Mouse (Mus musculus): ENCODE measurements around the gene Gm28047.

Gene Gm28047

DNA sequence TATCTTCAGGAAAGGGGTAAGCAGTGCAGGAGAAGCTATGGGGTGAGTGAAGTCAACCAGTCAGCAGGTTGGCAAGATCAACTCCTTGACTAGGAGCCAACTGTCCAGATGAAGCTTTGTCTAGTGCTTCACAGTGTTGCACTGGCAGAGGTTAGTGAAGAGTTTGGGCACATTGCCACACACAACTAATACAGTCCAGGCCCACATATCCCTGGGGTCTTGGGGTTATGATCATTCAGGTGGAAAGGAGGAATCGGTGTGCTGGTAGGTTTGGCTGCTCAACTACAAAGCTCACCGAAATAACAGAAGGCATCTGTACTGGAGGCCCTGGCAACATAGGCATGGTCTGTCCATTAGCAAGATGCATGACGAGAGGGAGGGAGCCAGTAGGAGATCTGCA, 77.4 kb downstream of the Gm28047 start:
- no peak for DNase-seq (ENCODE audit: low spot score)

DNA sequence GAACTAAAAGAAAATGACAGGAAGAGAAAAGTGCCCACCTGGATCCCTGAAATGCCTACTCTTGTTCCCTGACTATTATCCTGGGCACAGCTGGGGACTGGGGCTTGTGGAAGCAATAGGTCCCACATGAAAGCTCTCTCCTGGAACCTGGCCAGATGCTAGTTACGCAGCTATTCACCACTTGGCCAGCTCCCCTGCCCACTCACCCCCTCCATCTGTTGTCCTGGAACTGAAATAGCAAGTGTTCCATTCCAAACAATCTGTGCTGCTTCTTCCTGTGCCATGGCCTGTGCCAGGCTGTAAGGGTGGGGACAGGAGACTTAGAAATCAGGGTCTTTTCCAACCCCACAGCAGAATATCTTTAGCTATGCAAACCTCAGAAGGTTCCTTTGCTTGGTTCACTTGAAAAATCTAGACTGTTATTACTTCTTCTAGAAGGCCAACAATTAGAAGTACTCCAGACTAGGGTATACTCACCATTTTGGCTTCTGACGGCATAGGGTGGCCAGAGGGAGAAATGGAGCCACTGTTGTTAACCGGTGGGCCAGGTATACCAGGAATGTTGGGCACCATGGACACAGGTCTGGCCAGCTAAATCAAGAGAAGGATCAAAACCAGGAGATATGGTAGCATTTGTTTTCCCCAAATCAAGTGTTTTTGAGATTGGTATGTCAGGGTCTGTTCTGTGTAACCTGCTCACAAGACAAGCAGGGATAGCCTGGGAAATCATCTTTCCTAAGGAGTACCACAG, 78.0 kb downstream of the Gm28047 start:
- DNase-seq (ENCODE audit: low spot score) = no peak

DNA sequence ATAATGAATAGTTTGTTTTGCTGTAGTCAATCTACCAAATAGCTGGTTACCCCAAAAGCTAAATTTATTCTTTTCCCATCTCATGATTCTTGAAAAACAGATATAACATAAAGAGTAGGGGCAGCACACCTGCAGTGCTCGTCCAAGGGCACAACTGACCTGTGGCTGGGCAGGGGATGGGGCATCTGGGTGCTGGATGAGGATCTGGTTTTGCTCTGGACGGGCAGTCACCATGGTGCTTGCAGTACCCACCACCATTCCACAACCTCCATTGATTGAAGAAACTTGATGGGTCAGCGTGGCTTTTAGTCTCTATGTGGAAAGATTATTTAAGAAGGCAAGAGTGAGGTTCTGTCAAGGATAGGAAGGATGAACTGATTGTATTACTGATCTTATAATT, 78.6 kb downstream of the Gm28047 start:
- no peak for DNase-seq (ENCODE audit: low spot score)

DNA sequence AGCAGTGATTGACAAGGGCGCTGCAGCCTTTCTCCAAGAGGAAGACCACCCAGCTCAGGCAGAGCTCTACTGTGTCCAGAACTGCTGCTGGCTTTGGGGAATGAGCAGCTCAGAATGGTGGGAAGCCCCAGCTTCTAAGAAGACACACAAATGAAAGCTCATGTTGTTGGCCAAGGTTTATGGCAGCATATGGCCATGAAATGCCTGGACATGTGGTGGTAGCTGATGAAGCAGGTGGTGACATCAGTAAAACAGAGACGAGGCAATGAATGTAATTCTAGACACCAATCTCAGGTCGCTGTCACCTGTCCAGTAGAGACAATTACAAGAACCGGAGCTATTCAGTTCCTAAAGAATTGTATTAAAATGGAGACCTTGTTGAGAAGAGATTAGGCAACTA, 80.1 kb downstream of the Gm28047 start:
- DNase-seq (ENCODE audit: low spot score) = no peak

DNA sequence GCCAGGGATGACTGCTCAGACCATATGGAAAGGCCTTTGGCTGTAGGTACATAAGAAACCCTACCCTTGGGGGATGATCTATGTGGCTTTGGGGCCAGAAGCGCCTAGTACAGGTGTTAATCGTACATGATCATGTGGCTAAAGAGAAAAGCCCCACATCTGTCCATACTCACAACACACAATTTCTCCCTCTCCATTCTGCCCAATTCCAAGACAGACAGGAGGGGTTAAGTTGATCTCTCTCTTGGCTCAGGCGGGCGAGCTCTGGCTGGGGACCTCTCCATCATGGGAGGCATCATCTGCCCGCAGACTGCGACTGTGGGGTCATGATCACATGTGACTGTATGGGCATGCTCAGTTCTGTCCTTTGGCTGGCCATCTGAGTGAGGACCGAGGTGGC, 90.9 kb downstream of the Gm28047 start:
- no peak for DNase-seq (ENCODE audit: low spot score)

DNA sequence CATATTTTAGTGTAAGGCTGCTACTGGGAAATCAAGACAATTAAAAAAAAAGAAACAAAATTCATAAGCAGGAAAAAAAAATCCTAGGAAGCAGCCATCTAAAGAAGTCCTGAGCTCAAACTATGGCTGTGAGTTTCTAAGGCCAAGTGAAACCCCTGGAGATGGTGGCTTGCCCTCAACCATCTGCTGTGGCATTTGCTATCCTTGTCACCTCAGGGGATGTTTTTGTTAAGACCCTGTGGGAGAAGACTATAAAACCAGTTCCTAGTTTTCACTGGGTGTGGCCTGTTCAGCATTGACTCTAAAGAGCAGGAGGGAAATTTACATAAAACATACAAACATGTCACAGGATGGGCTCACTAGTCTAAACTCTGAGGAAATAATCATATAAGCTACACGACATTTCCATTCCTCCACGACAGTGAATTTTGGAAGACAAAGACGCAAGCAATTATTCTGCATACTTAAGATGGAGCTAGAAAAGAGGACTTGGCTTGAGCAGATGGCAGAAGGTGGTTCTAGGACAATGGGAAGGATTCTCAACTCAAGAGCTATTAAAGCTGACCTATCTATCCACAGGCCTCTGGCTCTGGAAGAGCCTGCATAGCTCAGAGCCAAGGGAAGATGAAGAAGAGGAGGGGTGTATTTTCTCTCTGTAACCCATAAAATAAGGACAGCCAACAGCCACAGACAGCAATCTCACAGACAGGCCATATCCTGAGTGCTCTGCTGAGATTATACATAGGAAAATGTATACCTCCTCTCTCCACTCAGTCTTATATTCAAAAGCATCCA, 92.6 kb downstream of the Gm28047 start:
- no peak for DNase-seq (ENCODE audit: low spot score)

DNA sequence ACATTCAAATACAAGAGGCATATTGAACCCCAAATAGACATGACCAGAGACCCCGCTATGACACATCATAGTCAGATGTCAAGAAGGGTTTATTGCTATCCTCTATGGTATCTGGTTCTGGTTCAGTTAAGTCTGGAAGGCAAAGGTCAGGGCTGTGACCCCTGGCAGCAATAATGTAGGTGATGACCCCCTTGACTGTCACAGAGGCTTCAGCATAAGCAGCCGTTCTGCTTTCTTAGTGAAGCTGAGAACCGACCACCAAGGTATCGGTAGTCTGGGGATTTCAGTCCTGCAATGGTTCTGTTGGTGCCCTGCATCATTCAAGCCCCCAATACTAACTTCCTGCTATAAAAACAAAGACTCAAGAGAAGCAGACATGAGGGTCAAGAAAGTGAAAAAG, 93.3 kb downstream of the Gm28047 start:
- DNase-seq (ENCODE audit: low spot score) = no peak

DNA sequence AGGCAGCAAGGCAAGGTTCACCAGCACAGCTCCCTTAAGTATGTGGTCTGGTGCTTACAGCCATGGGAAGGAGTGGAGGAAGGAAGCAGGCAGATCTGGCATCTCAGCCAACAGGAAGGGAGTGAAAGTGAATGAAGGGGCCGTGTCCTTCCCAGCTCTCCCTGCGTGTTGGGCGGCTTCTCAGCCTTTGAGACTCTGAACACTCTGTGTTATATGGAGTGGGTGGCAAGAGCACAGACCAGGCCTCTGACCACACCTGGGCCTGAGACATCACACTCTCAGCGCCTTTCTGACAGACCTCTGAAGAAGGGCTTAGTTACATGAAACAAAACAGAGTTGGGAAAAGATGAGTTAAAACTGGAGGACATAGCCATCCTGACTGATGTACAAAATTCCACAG, 94.3 kb downstream of the Gm28047 start:
- DNase-seq (ENCODE audit: low spot score) = no peak

DNA sequence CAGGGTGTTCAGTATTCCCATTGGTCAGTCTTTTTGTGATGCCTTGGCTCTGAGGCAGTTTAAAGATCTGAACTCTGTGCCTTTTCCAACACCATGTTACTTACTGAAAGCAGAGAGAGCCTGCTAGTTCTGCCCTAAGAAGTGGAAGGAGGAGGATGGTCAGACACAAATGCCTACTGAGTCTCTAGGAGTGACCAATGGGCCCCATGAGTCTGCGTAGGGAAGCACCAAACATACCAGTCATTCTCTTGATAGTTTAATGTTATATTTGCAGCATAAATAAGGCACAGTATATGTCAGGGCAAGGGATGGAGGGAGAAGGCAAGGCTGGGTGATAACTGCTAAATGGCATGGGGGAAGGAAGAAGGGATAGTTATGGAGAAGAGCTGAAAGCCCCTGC, 96.5 kb downstream of the Gm28047 start:
- no peak for DNase-seq (ENCODE audit: low spot score)

DNA sequence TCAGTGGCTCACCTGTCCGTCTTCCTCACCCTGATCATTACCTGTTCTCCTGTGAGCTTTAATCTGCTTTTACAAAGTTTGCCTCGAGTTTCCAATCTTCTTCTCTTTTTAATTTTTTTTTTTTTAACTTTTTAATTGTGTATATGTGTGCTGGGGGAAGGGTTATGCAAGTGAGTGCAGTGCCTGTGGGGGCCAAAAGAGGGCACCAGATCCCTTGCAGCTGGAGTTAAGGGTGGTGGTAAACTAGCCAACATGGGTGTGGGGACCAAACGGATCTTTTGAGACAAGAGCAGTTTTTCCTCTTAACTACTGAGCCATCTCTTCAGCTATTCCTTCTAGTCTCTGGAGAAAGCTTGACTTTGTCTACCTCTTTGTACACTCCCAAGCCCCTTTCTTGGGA, 96.9 kb downstream of the Gm28047 start:
- DNase-seq (ENCODE audit: low spot score) = no peak

DNA sequence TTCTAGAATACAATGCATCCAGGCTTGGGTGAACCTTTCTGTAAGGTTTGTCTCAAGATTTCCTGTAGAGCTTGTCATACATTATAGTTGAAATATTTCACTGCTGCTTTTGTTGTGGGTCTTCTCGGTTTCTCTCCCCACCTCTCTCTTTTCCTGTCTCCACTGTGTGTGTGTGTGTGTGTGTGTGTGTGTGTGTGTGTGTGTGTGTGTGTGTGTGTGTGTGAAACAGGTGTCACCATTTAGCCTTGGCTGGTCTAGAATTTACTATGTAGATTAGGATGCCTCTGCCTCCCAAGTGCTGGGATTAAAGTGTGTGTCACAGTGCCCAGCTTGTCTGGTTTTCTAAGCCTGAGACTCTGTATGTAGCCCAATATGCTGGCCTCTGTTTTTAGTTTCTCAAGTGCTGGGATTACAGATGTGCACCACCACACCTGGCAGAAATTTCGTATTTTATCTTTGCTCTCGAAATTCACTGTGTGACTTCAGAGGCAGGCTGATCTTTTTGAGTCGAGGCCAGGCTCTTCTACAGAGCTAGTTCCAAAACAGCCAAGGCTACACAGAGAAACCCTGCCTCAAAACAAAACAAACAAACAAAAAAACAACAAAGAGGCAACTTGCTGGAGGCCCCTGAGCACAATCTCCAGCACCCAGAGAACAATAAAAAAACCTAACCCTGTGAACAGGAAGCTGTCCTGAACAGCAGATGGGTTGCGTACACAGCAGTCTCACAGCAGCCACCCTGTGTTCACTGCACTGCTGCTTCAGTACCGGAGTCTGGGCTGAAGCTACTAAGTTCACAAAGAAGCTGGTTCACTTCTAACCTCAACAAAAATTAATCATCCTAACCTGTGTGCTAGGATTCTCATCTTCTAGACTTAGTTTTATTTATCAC, 98.5 kb downstream of the Gm28047 start:
- DNase-seq (ENCODE audit: low spot score) = no peak

DNA sequence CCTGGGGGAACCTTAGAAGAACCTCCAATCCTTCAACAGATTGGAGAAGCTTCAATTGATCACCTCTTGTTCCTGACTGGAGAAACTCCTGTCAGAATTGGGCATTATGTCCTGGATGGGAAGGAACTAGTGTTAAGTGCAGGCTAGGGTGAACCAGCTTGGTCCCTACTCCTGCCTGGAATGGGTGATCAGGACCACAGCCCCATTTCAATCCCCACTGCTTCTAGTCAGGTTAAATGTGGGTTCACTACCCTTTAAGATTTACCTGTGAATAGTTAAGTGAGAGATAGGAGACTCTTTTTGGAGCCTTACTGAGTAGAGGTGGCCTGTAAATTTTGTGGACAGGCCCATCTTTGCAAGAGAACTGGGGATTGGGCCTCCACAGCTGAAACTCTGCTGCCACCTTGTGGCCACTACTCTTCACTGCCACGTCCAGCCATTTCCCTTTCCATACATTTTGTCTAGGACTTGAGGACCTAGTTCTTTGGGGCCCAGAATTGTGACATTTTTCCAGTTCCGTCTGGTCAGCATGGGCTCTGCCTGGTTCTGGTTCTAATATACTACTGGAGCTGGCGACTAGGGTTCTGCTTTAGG, 99.9 kb downstream of the Gm28047 start, which contains the start of gene Npff:
Gene Npff (minus strand): TSS at position 51 of the 594 bp plus-strand sequence.
- DNase-seq (ENCODE audit: low spot score) = peak; percentile 71

DNA sequence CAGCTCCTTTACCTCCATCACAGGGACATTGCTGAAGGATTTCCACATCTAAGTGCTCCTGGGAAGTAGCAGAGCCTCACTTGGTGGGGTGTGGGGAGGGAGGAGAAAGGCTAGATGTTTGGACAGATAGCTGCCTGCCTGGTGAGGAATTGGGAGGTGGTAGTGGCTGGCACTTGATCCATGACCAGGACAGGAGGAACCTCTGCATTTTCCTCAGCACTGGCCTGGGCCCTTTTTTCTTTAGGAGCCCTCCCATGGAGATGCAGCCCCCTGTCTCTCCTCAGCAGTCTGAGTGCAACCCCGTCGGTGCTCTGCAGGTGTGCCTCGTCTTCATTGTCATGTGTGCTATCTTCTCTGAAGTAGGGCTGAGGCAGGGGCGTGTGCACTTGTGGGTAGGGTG, 103.4 kb downstream of the Gm28047 start:
- no peak for DNase-seq (ENCODE audit: low spot score)

DNA sequence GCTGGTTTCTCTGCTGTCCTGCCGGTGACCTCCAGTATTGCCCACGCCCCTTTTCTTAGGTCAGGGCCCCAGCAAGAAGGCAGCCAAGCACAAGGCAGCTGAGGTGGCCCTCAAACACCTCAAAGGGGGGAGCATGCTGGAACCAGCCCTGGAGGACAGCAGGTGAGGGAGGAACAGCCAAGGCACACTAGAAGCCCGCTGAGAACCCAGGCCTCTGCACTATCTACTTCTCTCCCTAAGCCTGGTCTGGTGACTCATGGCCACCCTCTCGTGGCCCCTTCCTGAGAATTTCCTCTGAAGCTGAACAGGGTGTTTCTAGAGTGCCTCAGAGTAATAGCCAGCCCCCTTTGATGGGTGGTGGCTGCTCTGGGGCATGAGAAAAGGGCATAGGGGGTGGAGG, 104.5 kb downstream of the Gm28047 start:
- no peak for DNase-seq (ENCODE audit: low spot score)

DNA sequence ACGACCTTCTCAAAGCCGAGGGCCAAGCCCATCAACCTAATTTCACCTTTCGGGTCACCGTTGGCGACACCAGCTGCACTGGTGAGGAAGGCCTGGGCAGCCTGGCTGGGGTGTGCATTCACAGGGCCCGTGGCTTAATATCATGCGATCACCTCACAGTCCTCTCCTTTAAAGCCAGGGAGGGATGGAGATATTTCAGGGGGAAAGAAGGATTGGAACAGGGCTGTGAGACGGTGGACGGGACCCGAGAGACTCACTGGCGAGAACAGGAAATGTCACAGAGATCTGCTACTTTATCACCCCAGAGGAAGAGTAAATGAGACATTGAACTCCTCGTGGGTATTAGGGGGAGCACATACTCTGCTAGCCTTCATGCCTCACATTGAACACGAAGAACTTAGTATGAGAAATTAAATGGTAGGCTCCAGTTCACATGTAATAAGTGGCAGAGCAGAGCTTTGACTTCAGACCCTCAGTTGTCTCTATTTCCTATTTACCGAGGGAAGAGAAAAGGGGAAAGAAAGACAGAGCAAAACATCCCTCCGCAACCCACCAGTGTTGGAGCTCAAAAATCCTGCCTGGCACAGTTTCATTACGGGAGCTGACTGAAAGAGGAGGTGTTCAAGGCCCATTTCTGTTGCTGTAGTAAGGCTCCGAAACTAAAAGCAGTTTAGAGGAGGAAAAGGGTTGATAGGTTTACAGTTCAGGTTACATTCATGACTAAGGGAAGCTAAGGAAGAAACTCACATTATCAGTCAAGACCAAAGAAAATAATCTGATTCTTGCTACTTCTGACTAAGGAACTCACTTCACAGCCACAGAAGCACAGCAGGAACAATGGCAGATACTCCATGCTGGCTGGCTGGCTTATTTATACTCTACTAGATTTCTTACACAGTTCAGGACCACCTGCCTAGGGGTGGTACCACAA, 105.4 kb downstream of the Gm28047 start:
- no peak for DNase-seq (ENCODE audit: low spot score)

DNA sequence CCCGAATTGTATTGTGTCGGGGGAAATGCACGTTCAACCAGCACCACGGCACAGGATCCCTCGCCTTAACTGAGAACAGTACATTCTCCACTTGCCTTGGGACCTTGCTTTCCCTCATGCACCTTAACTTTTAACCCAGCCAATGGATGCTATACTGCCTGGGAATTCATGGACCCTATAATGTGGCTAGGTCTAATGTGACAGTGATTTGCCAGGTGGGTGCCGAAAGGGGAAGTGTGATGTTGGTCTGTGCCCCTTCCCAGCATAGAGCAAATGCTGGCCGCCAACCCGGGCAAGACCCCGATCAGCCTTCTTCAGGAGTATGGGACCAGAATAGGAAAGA, 106.0 kb downstream of the Gm28047 start:
- no peak for DNase-seq (ENCODE audit: low spot score)

DNA sequence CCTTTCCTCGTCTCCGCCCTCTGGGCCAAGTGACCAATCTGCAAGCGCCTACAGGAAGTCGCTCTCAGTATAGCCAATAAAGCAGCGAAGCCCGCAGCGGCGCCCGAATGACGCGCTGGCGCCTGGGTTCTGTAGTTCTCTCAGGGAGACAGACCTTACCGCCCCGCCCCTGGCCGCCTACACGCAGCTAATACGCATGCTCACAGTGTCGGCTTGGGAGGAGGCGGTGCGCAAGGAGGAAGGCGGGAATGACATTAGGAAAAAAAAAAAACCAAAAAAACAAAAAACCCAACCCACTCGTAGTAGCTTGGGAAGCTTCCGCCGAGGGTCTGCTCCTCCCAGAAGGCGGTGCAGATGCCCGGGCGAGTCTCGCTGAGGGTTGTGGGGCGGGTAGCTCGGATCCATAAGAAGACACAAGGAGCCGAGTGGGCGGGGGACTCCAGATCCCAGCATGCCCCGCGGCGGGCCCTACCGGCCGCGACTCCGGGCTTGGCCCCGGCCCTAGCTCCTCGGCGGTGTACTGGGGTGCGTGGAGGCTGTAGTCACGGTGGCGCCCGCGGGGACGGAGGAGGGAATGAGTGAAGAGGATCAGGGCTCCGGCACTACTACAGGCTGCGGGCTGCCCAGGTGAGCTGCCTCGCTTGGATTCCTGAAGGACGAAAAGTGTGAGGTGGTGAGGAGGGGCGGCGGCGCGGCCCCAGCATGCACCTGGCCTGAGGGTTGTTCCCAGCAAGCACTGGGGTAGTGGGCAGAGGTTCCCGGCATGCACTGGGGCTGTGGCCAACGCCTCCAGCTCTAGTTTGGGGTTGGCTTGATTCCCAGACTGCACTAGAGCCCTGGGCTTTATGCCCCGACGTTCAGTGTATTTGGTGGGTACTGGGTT, 106.7 kb downstream of the Gm28047 start, which contains the start of gene Tarbp2:
Gene Tarbp2 (plus strand): TSS at position 217 of the 883 bp plus-strand sequence.
- DNase-seq (ENCODE audit: low spot score) = peak; percentile 94

DNA sequence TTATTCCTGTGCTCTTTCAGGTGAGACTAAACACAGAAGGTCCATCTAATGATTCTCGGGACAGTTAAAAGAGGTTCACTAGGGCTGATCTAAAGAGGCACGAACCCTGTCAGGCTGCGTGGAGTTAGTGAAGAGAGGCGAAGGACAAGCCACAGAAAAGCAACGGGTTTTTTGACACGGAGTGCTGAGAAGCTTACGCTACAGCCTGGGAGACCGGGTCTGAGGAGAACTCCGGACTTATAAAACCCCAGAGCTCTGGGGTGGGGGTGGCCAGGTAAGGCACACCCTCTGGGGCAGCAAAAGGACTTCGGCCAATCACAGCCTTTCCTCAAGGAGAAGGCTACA, 107.3 kb downstream of the Gm28047 start:
- no peak for DNase-seq (ENCODE audit: low spot score)

DNA sequence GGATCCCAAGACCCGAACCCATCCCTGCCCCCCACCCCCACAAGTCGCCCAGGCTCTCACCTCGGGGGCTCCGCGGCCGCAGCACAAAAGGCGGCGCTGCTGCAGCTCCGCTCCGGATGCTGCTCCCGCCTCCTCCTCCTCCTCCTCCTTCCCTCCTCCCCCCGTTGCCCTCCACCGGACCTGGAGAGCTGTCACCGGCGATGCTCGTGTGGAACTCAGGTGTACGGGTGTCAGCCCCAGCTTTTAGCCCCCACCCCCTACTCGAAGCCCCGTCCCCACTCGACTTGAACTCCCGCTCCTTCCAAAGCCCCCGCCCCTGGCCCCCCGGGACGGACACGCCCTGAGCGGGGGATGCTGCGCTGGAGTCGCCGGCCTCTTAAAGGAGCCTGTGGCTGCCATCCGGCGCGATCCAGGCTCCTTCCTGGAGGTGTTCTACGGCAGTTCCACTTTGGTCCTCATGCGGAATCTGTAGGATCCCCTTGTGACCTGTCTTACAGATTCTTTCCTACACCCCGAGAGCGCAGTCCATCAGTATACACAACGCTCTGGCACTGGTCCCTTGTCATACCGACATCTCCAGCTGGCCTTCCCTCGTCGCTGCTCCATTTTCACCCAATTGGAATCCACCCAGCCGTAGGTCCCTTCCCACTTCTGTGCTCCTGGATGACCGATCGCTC, 108.0 kb downstream of the Gm28047 start, which contains the start of gene Map3k12:
Gene Map3k12 (minus strand): TSS at position 337 of the 677 bp plus-strand sequence.
- peak; percentile 58 for DNase-seq (ENCODE audit: low spot score)

Measured in urinary bladder, postnatal 25 days (tissue).